Mouse (Mus musculus) forebrain, postnatal 0 days (tissue): ENCODE measurements around the gene Zbtb8a. TPM values are rescaled to one million over a fixed set of nuclear protein-coding genes. Genes with fewer than 3 reads are reported as not detected.

ENCODE experiments used
- ATAC-seq: fragments of 200-750 bp; cut with Nextera tagmentation; 2 replicates; pipeline ENCODE4 v1.8.0; 2017; ENCODE audit warnings: mild to moderate bottlenecking, moderate library complexity
- DNase-seq: peaks from one replicate; pipeline ENCODE4 v3.0.0-alpha.2; 2015
- H3K27ac ChIP-seq: fragments of 300-500 bp; sonication (generic); 2 replicates; pipeline ENCODE4 v1.5.1; 2014; ENCODE audit warnings: low read depth, mild to moderate bottlenecking, antibody characterized with exemption, low read length, moderate library complexity, mixed read lengths
- H3K27me3 ChIP-seq: fragments of 300-500 bp; sonication (generic); 2 replicates; pipeline ENCODE4 v1.6.1; 2014; ENCODE audit warnings: mild to moderate bottlenecking, low read length, mixed read lengths; ENCODE audit not compliant: insufficient read depth
- H3K36me3 ChIP-seq: fragments of 300-500 bp; sonication (generic); 2 replicates; pipeline ENCODE4 v1.6.1; 2014; ENCODE audit warnings: mild to moderate bottlenecking, moderate library complexity; ENCODE audit not compliant: insufficient read depth
- H3K4me1 ChIP-seq: fragments of 300-500 bp; sonication (generic); 2 replicates; pipeline ENCODE4 v1.6.1; 2014; ENCODE audit warnings: antibody characterized with exemption; ENCODE audit not compliant: insufficient read depth
- H3K4me2 ChIP-seq: fragments of 300-500 bp; sonication (generic); 2 replicates; pipeline ENCODE4 v1.6.1; 2014; ENCODE audit warnings: low read depth, mild to moderate bottlenecking, moderate library complexity
- H3K4me3 ChIP-seq: fragments of 300-500 bp; sonication (generic); 2 replicates; pipeline ENCODE4 v1.5.1; 2014; ENCODE audit warnings: low read depth, low read length, mixed read lengths
- H3K9ac ChIP-seq: fragments of 300-500 bp; sonication (generic); 2 replicates; pipeline ENCODE4 v1.6.1; 2014; ENCODE audit warnings: mild to moderate bottlenecking
- H3K9me3 ChIP-seq: fragments of 300-500 bp; sonication (generic); 2 replicates; pipeline ENCODE4 v1.6.1; 2016; ENCODE audit warnings: low read length
- CTCF ChIP-seq: sonication (generic); IDR thresholded peaks from 2 replicates; pipeline ENCODE4 v1.5.1; 2016; ENCODE audit warnings: antibody characterized with exemption, control low read depth, low read depth
- WGBS: fragments of 180-500 bp; shearing (Covaris S2); extraction: QIAGEN DNeasy Blood & Tissue Kit; methylation state at CpG from one replicate; pipeline ENCODE4 v1.1.7; 2014; 5-methylcytosine and 5-hydroxymethylcytosine counted together
- polyA plus RNA-seq: library from polyadenylated mRNA; unstranded; fragments of >200 nt; fragmentation: Nextera tagmentation; extraction: Ambion mirVana; gene quantifications from 2 replicates; pipeline ENCODE4 v1.2.1, GENCODE M21; 2015
- total RNA-seq: library from RNA; depleted of rRNA; stranded (reverse); fragments of >200 nt; gene quantifications from 2 replicates; pipeline ENCODE4 v1.2.3, GENCODE M21; 2014; rRNA removed

Gene Zbtb8a
- total and polyA plus RNA-seq, 2 experiments from 2014 or later, result 14.3 to 28.0 TPM

- no peak for TF ChIP-seq CTCF
- ATAC-seq (no peak), DNase-seq (no peak)
- no peaks in the 10 kb centered on the region for H3K9me3 ChIP-seq
- no peak overlapping the region for H3K4me3 ChIP-seq
- no peak overlapping the region for H3K9ac ChIP-seq
- 96% methylated on average over 5 of the region's 5 CpGs for WGBS
- H3K27me3 ChIP-seq, result no peaks in the 10 kb centered on the region
- no peak overlapping the region for H3K4me2 ChIP-seq
- no peaks in the 10 kb centered on the region for H3K4me1 ChIP-seq
- H3K27ac ChIP-seq, result no peak overlapping the region
- H3K36me3 ChIP-seq, result peaks cover 51% of the 10 kb centered on the region
Observed at GRCm38 (mm10) chr4:129322042-129322441, 55.9 kb downstream of the Zbtb8a start.

- Histone ChIP-seq H3K27ac (no peak overlapping the region), H3K4me2 (no peak overlapping the region), H3K4me1 (no peaks in the 10 kb centered on the region), H3K27me3 (no peaks in the 10 kb centered on the region), H3K4me3 (no peak overlapping the region), H3K9me3 (no peaks in the 10 kb centered on the region), H3K9ac (no peak overlapping the region), H3K36me3 (peaks cover 52% of the 10 kb centered on the region)
- 95% methylated on average over 1 of the region's 1 CpGs for WGBS
- ATAC-seq, result no peak
- no peak for DNase-seq
- no peak for TF ChIP-seq CTCF
Observed at GRCm38 (mm10) chr4:129320876-129321275, 57.0 kb downstream of the Zbtb8a start.

GRCm38 (mm10) chr4:129313886-129314285 lies 64.0 kb downstream of the Zbtb8a start:
- Histone ChIP-seq H3K9me3 (no peaks in the 10 kb centered on the region), H3K4me3 (no peak overlapping the region), H3K36me3 (peaks cover 64% of the 10 kb centered on the region), H3K4me2 (no peak overlapping the region), H3K27me3 (no peaks in the 10 kb centered on the region), H3K4me1 (no peaks in the 10 kb centered on the region), H3K9ac (no peak overlapping the region), H3K27ac (no peak overlapping the region)
- no peak for TF ChIP-seq CTCF
- ATAC-seq (no peak), DNase-seq (no peak)
- WGBS, result 81% methylated on average over 3 of the region's 3 CpGs

- no peaks in the 10 kb centered on the region for H3K4me1 ChIP-seq
- H3K9ac ChIP-seq, result no peak overlapping the region
- H3K27me3 ChIP-seq, result no peaks in the 10 kb centered on the region
- no peak for TF ChIP-seq CTCF
- H3K9me3 ChIP-seq, result no peaks in the 10 kb centered on the region
- 98% methylated on average over 1 of the region's 1 CpGs for WGBS
- ATAC-seq, result no peak
- no peak overlapping the region for H3K4me3 ChIP-seq
- no peak overlapping the region for H3K4me2 ChIP-seq
- no peak for DNase-seq
- H3K36me3 ChIP-seq, result peaks cover 49% of the 10 kb centered on the region
- H3K27ac ChIP-seq, result no peak overlapping the region
Observed at GRCm38 (mm10) chr4:129307936-129308335, 70.0 kb downstream of the Zbtb8a start.

GRCm38 (mm10) chr4:129304306-129304705 lies 73.6 kb downstream of the Zbtb8a start:
- no peak for ATAC-seq
- H3K36me3 ChIP-seq, result peaks cover 27% of the 10 kb centered on the region
- no peak overlapping the region for H3K27ac ChIP-seq
- H3K27me3 ChIP-seq, result no peaks in the 10 kb centered on the region
- no peaks in the 10 kb centered on the region for H3K4me1 ChIP-seq
- WGBS, result 71% methylated on average over 1 of the region's 1 CpGs
- DNase-seq, result no peak
- no peak for TF ChIP-seq CTCF
- H3K4me3 ChIP-seq, result no peak overlapping the region
- no peak overlapping the region for H3K4me2 ChIP-seq
- no peaks in the 10 kb centered on the region for H3K9me3 ChIP-seq
- H3K9ac ChIP-seq, result no peak overlapping the region

- Histone ChIP-seq H3K36me3 (peaks cover 24% of the 10 kb centered on the region), H3K4me3 (no peak overlapping the region), H3K9ac (no peak overlapping the region), H3K27me3 (no peaks in the 10 kb centered on the region), H3K4me2 (no peak overlapping the region), H3K4me1 (no peaks in the 10 kb centered on the region), H3K9me3 (no peaks in the 10 kb centered on the region), H3K27ac (no peak overlapping the region)
- WGBS, result 88% methylated on average over 9 of the region's 9 CpGs
- no peak for DNase-seq
- TF ChIP-seq CTCF, result no peak
- ATAC-seq, result no peak
Observed at GRCm38 (mm10) chr4:129303816-129304215, 74.1 kb downstream of the Zbtb8a start.

Other genes starting within 250 kb of the Zbtb8a start
- 10.3 and 11.6 TPM in 2 replicates for gene Fndc5, start 241.1 kb downstream of the Zbtb8a start, total RNA-seq
- 5.8 and 8.3 TPM in 2 replicates for gene Fndc5, start 241.1 kb downstream of the Zbtb8a start, polyA plus RNA-seq
- gene S100pbp, start 188.4 kb downstream of the Zbtb8a start, total RNA-seq, result 41.4 and 52.2 TPM in 2 replicates
- 11.0 and 15.6 TPM in 2 replicates for gene S100pbp, start 188.4 kb downstream of the Zbtb8a start, polyA plus RNA-seq
- 97.7 and 119 TPM in 2 replicates for gene Yars, start 188.4 kb downstream of the Zbtb8a start, total RNA-seq
- 108 and 120 TPM in 2 replicates for gene Yars, start 188.4 kb downstream of the Zbtb8a start, polyA plus RNA-seq
- 7.8 and 10.6 TPM in 2 replicates for gene C77080, start 116.7 kb downstream of the Zbtb8a start, total RNA-seq
- gene C77080, start 116.7 kb downstream of the Zbtb8a start, polyA plus RNA-seq, result 2.7 and 3.5 TPM in 2 replicates
- 0.52 and 0.54 TPM in 2 replicates for gene Sync, start 90.5 kb downstream of the Zbtb8a start, total RNA-seq
- gene Sync, start 90.5 kb downstream of the Zbtb8a start, polyA plus RNA-seq, result 0.48 and 0.79 TPM in 2 replicates
- 103 and 111 TPM in 2 replicates for gene Rbbp4, start 42.7 kb downstream of the Zbtb8a start, total RNA-seq
- gene Rbbp4, start 42.7 kb downstream of the Zbtb8a start, polyA plus RNA-seq, result 272 and 292 TPM in 2 replicates
- 5.9 and 6.0 TPM in 2 replicates for gene Zbtb8os, start 42.4 kb downstream of the Zbtb8a start, total RNA-seq
- gene Zbtb8os, start 42.4 kb downstream of the Zbtb8a start, polyA plus RNA-seq, result 20.7 and 30.0 TPM in 2 replicates
- 7.0 and 10.5 TPM in 2 replicates for gene Zbtb8b, start 62.7 kb upstream of the Zbtb8a start, total RNA-seq
- gene Zbtb8b, start 62.7 kb upstream of the Zbtb8a start, polyA plus RNA-seq, result 6.0 and 9.2 TPM in 2 replicates
- 57.0 and 61.6 TPM in 2 replicates for gene Bsdc1, start 83.5 kb upstream of the Zbtb8a start, total RNA-seq
- gene Bsdc1, start 83.5 kb upstream of the Zbtb8a start, polyA plus RNA-seq, result 25.6 and 28.4 TPM in 2 replicates
- 0.24 and 0.46 TPM in 2 replicates for gene Tssk3, start 112.9 kb upstream of the Zbtb8a start, total RNA-seq
- 0.62 and 0.98 TPM in 2 replicates for gene Tssk3, start 112.9 kb upstream of the Zbtb8a start, polyA plus RNA-seq
- gene Fam229a, start 113.1 kb upstream of the Zbtb8a start, total RNA-seq, result 1.8 TPM in 1 of 2 replicates, not detected in the other
- 1.7 and 2.6 TPM in 2 replicates for gene Fam229a, start 113.1 kb upstream of the Zbtb8a start, polyA plus RNA-seq
- gene Marcksl1, start 135.5 kb upstream of the Zbtb8a start, total RNA-seq, result 1,946 and 1,960 TPM in 2 replicates
- gene Marcksl1, start 135.5 kb upstream of the Zbtb8a start, polyA plus RNA-seq, result 2,276 and 2,298 TPM in 2 replicates
- 25.6 and 30.8 TPM in 2 replicates for gene Hdac1, start 164.6 kb upstream of the Zbtb8a start, total RNA-seq
- 47.3 and 50.7 TPM in 2 replicates for gene Hdac1, start 164.6 kb upstream of the Zbtb8a start, polyA plus RNA-seq
- gene Lck, start 195.5 kb upstream of the Zbtb8a start, total RNA-seq, result 13.9 and 15.3 TPM in 2 replicates
- gene Lck, start 195.5 kb upstream of the Zbtb8a start, polyA plus RNA-seq, result 14.9 and 17.0 TPM in 2 replicates
- gene Fam167b, start 200.4 kb upstream of the Zbtb8a start, total RNA-seq, result not detected in 2 replicates
- gene Fam167b, start 200.4 kb upstream of the Zbtb8a start, polyA plus RNA-seq, result 0.23 TPM in 1 of 2 replicates, not detected in the other
- gene Eif3i, start 222.5 kb upstream of the Zbtb8a start, total RNA-seq, result 255 and 301 TPM in 2 replicates
- gene Eif3i, start 222.5 kb upstream of the Zbtb8a start, polyA plus RNA-seq, result 226 and 261 TPM in 2 replicates
- 151 and 155 TPM in 2 replicates for gene Tmem234, start 222.6 kb upstream of the Zbtb8a start, total RNA-seq
- gene Tmem234, start 222.6 kb upstream of the Zbtb8a start, polyA plus RNA-seq, result 215 and 218 TPM in 2 replicates
- gene Dcdc2b, start 236.1 kb upstream of the Zbtb8a start, total RNA-seq, result 3.0 TPM in 1 of 2 replicates, not detected in the other
- gene Dcdc2b, start 236.1 kb upstream of the Zbtb8a start, polyA plus RNA-seq, result 3.6 and 4.5 TPM in 2 replicates
- gene Iqcc, start 241.0 kb upstream of the Zbtb8a start, total RNA-seq, result 25.9 and 31.5 TPM in 2 replicates
- gene Iqcc, start 241.0 kb upstream of the Zbtb8a start, polyA plus RNA-seq, result 21.4 and 24.7 TPM in 2 replicates
- gene Ccdc28b, start 245.8 kb upstream of the Zbtb8a start, total RNA-seq, result 89.2 and 120 TPM in 2 replicates
- gene Ccdc28b, start 245.8 kb upstream of the Zbtb8a start, polyA plus RNA-seq, result 144 and 146 TPM in 2 replicates